Mouse (Mus musculus): ENCODE data around the gene Bend3. TPM values are rescaled to one million over a fixed set of nuclear protein-coding genes. Genes with fewer than 3 reads are reported as not detected.
"Not testable (repeated sequence)": the region's sequence is repeated elsewhere in the genome, so short reads cannot be mapped to it uniquely, and the experiment has no call there.

The Bend3 gene
- polyA plus RNA-seq, 1 experiment from 2014 or later: 7.7 TPM

DNA sequence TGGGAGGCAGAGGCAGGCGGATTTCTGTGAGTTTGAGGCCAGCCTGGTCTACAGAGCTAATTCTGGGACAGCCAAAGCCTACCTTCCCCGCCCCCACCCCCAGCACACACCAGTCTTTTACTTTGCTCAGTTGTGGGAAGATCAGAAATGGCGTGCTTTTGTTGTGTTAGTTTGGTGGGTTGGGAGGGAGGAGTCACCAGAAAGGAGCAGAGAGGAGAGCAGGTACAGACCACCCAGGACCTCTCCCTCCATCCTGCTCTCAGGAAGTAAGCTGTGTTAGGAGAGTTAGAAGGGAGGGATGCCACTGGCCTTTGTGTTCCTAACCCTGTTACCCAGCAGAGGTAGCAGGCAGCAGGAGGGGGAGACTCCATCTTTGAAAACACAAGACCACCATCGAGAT, 28.4 kb downstream of the Bend3 start:
- WGBS: 76% methylated on average over 4 of the region's 4 CpGs
- no peak overlapping the region for H3K4me3 ChIP-seq (ENCODE audit: low read depth, low read length)
- ATAC-seq (ENCODE audit: low FRiP score) (no peak), DNase-seq (ENCODE audit: low spot score, missing footprints) (no peak)
- H3K4me2 ChIP-seq: no peak overlapping the region
- H3K9me3 ChIP-seq (ENCODE audit: control insufficient read depth, low read length): no peaks in the 10 kb centered on the region
- H3K4me1 ChIP-seq (ENCODE audit: control insufficient read depth, insufficient read depth, low read length): no peaks in the 10 kb centered on the region
- peaks cover 20% of the 10 kb centered on the region for H3K36me3 ChIP-seq (ENCODE audit: control insufficient read depth, insufficient read depth, low read length)
- H3K27ac ChIP-seq (ENCODE audit: low read depth, low read length): no peak overlapping the region
- H3K27me3 ChIP-seq (ENCODE audit: control insufficient read depth, insufficient read depth, low read length): no peaks in the 10 kb centered on the region
- H3K9ac ChIP-seq (ENCODE audit: low read length): no peak overlapping the region

DNA sequence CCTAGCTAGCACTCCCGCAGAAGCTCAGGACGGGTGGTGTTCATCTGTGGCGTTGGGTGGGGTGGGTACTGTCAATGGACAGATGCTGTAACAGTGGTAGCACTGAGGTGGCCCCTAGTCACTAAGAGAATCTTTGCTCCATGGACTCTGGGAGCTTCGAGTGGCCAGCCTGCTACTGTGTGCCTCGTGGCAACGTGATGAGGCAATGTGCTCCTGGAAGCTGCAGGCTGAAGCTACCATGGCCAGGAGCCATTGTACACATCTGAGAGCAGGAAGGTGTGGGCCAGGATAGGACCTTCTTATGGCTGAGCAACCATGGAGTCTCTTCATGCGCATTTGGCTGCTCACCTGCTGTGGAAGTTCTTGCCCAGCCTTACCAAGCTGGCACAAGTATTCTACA, 30.6 kb downstream of the Bend3 start:
- H3K4me3 ChIP-seq (ENCODE audit: low read depth, low read length): no peak overlapping the region
- no peaks in the 10 kb centered on the region for H3K9me3 ChIP-seq (ENCODE audit: control insufficient read depth, low read length)
- H3K4me2 ChIP-seq: no peak overlapping the region
- peaks cover 18% of the 10 kb centered on the region for H3K36me3 ChIP-seq (ENCODE audit: control insufficient read depth, insufficient read depth, low read length)
- WGBS: 94% methylated on average over 7 of the region's 7 CpGs
- no peaks in the 10 kb centered on the region for H3K27me3 ChIP-seq (ENCODE audit: control insufficient read depth, insufficient read depth, low read length)
- H3K4me1 ChIP-seq (ENCODE audit: control insufficient read depth, insufficient read depth, low read length): no peaks in the 10 kb centered on the region
- no peak for DNase-seq (ENCODE audit: low spot score, missing footprints)
- no peak overlapping the region for H3K27ac ChIP-seq (ENCODE audit: low read depth, low read length)
- no peak overlapping the region for H3K9ac ChIP-seq (ENCODE audit: low read length)
- ATAC-seq (ENCODE audit: low FRiP score): no peak

DNA sequence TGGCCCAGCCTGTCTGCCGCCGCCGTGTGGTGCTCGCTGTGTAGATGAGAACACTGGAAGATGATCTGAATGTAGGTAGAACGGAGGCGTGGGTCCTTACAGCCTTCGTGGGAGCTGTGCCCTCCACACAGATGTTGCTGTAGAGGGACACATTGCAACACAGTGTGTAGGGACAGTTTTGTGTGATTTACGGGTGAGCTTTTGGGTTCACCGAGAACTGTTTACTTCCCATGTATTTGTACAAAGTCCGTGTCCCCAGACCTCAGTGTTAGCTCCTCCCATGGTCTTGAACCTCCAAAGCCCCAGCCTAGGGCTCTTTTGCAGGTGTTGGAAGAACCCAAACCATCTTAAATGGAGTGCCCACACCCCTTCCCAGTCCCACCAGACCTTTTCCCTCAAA, 34.3 kb downstream of the Bend3 start:
- no peak overlapping the region for H3K4me3 ChIP-seq (ENCODE audit: low read depth, low read length)
- H3K4me1 ChIP-seq (ENCODE audit: control insufficient read depth, insufficient read depth, low read length): no peaks in the 10 kb centered on the region
- H3K4me2 ChIP-seq: no peak overlapping the region
- no peak for ATAC-seq (ENCODE audit: low FRiP score)
- H3K9ac ChIP-seq (ENCODE audit: low read length): no peak overlapping the region
- H3K27ac ChIP-seq (ENCODE audit: low read depth, low read length): no peak overlapping the region
- no peaks in the 10 kb centered on the region for H3K27me3 ChIP-seq (ENCODE audit: control insufficient read depth, insufficient read depth, low read length)
- H3K36me3 ChIP-seq (ENCODE audit: control insufficient read depth, insufficient read depth, low read length): peaks cover 18% of the 10 kb centered on the region
- WGBS: 94% methylated on average over 10 of the region's 10 CpGs
- no peaks in the 10 kb centered on the region for H3K9me3 ChIP-seq (ENCODE audit: control insufficient read depth, low read length)
- no peak for DNase-seq (ENCODE audit: low spot score, missing footprints)

DNA sequence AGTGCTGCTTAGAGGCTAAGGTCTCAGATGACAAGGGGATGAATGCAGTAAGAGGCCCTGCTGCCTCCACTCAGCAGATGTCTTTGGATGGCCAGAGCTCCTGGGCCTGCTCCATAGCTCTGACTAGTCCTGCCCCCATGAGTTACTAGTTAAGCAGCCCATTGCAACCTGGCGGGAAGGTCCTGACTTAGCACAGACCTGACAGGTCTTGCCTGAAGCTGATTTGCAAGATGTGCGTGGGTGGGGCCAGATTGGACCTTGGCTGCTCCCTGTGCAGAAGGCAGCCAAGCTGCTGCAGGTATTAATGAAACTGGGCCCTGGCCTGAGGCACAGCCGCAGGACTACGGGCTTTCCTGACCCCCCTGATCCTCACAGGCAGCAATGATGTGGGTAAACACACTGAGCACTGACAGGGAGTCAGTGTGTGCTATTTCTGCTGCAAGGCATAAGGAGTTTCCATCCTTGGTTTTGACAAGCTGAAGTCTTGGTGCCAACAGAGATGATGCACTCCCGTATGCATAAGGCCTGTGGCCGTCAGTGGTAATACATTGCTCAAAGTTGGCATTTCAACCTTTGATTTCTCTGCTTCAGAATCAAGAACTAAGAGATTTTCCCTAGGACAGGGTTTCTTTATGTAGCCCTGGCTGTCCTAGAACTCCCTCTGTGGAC, 38.5 kb downstream of the Bend3 start:
- Histone ChIP-seq H3K27me3 (ENCODE audit: control insufficient read depth, insufficient read depth, low read length) (no peaks in the 10 kb centered on the region), H3K4me3 (ENCODE audit: low read depth, low read length) (no peak overlapping the region)
- no peak for ATAC-seq (ENCODE audit: low FRiP score)

DNA sequence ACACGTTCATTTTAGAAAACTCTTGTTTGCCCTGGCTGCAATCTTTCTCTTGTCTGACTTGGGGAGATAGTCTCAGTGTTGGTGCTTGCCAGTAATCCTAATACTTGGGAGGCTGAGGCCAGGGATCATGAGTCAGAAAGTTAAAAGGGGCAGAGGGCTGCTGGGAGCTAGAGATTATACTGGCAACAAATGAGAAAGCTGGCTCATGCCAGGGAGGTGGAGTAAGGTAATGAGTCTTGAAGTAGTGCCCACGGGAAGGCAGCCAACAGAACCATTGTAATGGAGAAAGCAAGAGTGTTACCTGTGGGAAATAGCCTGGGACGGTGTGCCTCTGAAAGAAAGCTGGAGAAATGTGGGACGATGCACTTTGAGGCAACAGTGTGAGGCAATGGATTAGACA, 39.2 kb downstream of the Bend3 start:
- no peak for DNase-seq (ENCODE audit: low spot score, missing footprints)
- H3K4me2 ChIP-seq: no peak overlapping the region
- no peaks in the 10 kb centered on the region for H3K27me3 ChIP-seq (ENCODE audit: control insufficient read depth, insufficient read depth, low read length)
- ATAC-seq (ENCODE audit: low FRiP score): no peak
- no peak overlapping the region for H3K27ac ChIP-seq (ENCODE audit: low read depth, low read length)
- no peaks in the 10 kb centered on the region for H3K36me3 ChIP-seq (ENCODE audit: control insufficient read depth, insufficient read depth, low read length)
- no peak overlapping the region for H3K9ac ChIP-seq (ENCODE audit: low read length)
- H3K9me3 ChIP-seq (ENCODE audit: control insufficient read depth, low read length): no peaks in the 10 kb centered on the region
- WGBS: 72% methylated on average over 4 of the region's 4 CpGs
- H3K4me3 ChIP-seq (ENCODE audit: low read depth, low read length): no peak overlapping the region
- no peaks in the 10 kb centered on the region for H3K4me1 ChIP-seq (ENCODE audit: control insufficient read depth, insufficient read depth, low read length)

More for the DNA sequence above, 38.5 kb downstream of the Bend3 start:
- Histone ChIP-seq H3K27ac (ENCODE audit: low read depth, low read length) (no peak overlapping the region), H3K36me3 (ENCODE audit: control insufficient read depth, insufficient read depth, low read length) (no peaks in the 10 kb centered on the region), H3K4me2 (no peak overlapping the region), H3K4me1 (ENCODE audit: control insufficient read depth, insufficient read depth, low read length) (no peaks in the 10 kb centered on the region), H3K9ac (ENCODE audit: low read length) (no peak overlapping the region), H3K9me3 (ENCODE audit: control insufficient read depth, low read length) (no peaks in the 10 kb centered on the region)
- no peak for DNase-seq (ENCODE audit: low spot score, missing footprints)
- 82% methylated on average over 6 of the region's 6 CpGs for WGBS

DNA sequence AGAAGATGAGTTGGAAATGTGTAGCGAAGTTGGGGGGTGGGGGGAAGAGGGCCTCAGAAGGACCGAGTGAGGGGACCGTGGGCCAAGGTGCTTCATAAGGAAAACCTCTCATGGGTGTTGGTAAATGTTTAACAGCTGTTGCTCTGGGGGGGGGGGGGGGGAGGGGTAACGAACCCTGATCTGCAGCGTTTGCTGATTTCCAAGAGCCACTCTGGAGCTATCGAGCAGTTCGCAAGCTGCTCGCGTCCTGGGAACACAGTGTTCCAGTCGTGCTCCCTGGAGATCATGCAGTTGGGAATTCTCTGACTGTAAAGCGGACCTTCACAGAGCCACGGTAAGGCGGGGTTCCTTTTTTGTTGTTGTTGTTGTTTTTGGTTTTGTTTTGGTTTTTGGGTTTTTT, 39.7 kb downstream of the Bend3 start:
- WGBS: 84% methylated on average over 13 of the region's 13 CpGs
- no peaks in the 10 kb centered on the region for H3K4me1 ChIP-seq (ENCODE audit: control insufficient read depth, insufficient read depth, low read length)
- H3K36me3 ChIP-seq (ENCODE audit: control insufficient read depth, insufficient read depth, low read length): no peaks in the 10 kb centered on the region
- H3K27me3 ChIP-seq (ENCODE audit: control insufficient read depth, insufficient read depth, low read length): no peaks in the 10 kb centered on the region
- H3K27ac ChIP-seq (ENCODE audit: low read depth, low read length): no peak overlapping the region
- no peak overlapping the region for H3K4me3 ChIP-seq (ENCODE audit: low read depth, low read length)
- no peak overlapping the region for H3K4me2 ChIP-seq
- DNase-seq (ENCODE audit: low spot score, missing footprints): no peak
- no peak overlapping the region for H3K9ac ChIP-seq (ENCODE audit: low read length)
- H3K9me3 ChIP-seq (ENCODE audit: control insufficient read depth, low read length): no peaks in the 10 kb centered on the region
- no peak for ATAC-seq (ENCODE audit: low FRiP score)

DNA sequence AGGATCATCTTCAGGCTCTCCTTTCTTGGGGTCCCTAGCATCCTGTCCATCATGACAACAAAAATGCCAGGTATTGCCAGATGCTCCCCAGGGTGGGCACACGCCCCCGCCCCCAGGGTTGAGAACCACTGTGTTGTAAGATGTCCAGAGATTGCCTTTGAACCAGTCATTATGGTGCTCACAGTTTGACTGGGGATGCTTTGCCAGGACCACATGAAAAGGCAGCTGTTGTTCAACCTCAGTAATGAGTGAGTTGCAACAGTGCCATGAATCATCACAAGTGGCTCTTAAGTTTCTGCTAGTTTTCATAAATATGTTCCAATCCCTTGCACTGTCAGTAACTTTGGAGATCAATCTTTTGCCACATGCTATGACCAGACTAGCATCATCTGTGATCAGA, 41.3 kb downstream of the Bend3 start:
- no peak overlapping the region for H3K9ac ChIP-seq (ENCODE audit: low read length)
- H3K9me3 ChIP-seq (ENCODE audit: control insufficient read depth, low read length): no peaks in the 10 kb centered on the region
- H3K36me3 ChIP-seq (ENCODE audit: control insufficient read depth, insufficient read depth, low read length): no peaks in the 10 kb centered on the region; the same call in 1 of the 2 replicates
- no peak for DNase-seq (ENCODE audit: low spot score, missing footprints)
- H3K4me3 ChIP-seq (ENCODE audit: low read depth, low read length): no peak overlapping the region
- no peak overlapping the region for H3K27ac ChIP-seq (ENCODE audit: low read depth, low read length)
- 98% methylated on average over 2 of the region's 2 CpGs for WGBS
- no peak for ATAC-seq (ENCODE audit: low FRiP score)
- H3K27me3 ChIP-seq (ENCODE audit: control insufficient read depth, insufficient read depth, low read length): no peaks in the 10 kb centered on the region
- no peak overlapping the region for H3K4me2 ChIP-seq
- H3K4me1 ChIP-seq (ENCODE audit: control insufficient read depth, insufficient read depth, low read length): no peaks in the 10 kb centered on the region

DNA sequence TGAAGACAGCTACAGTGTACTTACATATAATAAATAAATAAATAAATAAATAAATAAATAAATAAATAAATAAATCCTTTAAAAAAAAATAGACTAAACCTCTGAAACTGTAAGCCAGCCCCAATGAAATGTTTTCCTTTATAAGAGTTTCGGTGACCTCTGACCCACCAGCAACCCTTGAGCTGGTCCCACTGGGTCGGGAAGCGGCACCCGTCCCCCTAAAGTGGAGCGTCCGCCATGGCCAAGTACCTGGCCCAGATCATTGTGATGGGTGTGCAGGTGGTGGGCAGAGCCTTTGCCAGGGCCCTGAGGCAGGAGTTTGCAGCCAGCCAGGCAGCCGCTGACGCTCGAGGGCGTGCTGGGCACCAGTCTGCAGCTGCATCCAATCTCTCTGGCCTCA, 45.3 kb downstream of the Bend3 start, which contains the start of gene Gm9803:
Gene Gm9803 (plus strand): TSS at position 154 of the 400 bp plus-strand sequence.
- WGBS: 94% methylated on average over 10 of the region's 10 CpGs
- peaks cover 17% of the 10 kb centered on the region for H3K4me1 ChIP-seq (ENCODE audit: control insufficient read depth, insufficient read depth, low read length)

DNA sequence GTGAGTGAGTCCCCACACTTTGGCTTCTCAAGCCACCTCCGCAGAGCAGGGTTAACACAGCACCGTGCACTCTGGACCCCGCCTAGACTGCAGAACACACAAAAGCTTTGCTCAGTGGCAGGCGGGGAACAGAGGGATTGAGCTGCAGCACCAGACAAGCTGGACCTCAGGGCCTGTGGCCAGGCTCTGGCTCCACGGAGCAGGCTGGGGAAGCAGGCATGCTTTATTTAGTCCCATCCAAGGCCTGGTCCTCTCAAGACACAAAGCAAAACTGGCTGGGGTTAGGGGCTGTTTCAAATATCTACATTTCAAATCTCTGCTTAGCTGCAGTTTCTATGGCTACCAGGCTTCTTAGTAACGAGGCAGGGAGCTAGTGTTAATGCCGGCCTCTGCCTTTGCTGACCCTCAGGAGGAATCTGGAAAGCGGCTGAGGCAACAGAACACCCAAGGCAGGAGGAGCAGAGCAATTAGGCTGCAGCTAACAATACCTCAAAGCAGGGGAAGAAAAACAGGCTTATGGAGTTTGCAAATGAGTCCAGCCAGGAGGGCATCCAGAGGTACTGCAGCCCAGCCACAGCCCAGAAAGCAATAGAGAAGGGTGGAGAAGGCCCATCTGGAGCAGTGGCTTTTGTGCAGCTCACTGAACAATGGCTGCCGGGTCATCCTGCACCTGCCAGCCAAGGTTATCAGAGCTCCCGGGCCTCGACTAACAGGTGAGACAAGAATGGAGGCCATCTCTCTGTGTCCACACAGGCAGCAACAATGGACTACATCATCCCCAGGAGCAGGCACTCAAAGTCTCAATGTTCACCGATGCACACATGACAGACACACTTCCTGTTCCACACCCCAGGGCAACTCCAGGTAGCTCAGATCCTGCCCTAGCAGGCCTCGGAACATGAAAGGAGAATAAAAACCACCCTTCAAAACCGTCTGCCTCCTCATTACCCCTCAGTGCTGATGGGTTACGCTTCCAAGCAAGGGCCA, 48.9 kb downstream of the Bend3 start:
- 26% methylated on average over 15 of the region's 15 CpGs for WGBS
- peaks cover 5% of the 10 kb centered on the region for H3K36me3 ChIP-seq (ENCODE audit: control insufficient read depth, insufficient read depth, low read length)
- DNase-seq (ENCODE audit: low spot score, missing footprints) (peak; percentile 95), ATAC-seq (ENCODE audit: low FRiP score) (peak; percentile 89)
- H3K27me3 ChIP-seq (ENCODE audit: control insufficient read depth, insufficient read depth, low read length): no peaks in the 10 kb centered on the region
- no peak overlapping the region for H3K4me2 ChIP-seq
- no peaks in the 10 kb centered on the region for H3K9me3 ChIP-seq (ENCODE audit: control insufficient read depth, low read length)
- peak overlapping the region; percentile 57 for H3K9ac ChIP-seq (ENCODE audit: low read length)
- peaks cover 17% of the 10 kb centered on the region for H3K4me1 ChIP-seq (ENCODE audit: control insufficient read depth, insufficient read depth, low read length)
- peak overlapping the region; percentile 96 for H3K27ac ChIP-seq (ENCODE audit: low read depth, low read length)
- H3K4me3 ChIP-seq (ENCODE audit: low read depth, low read length): no peak overlapping the region

More for the DNA sequence above, 45.3 kb downstream of the Bend3 start, which contains the start of gene Gm9803:
- H3K27me3 ChIP-seq (ENCODE audit: control insufficient read depth, insufficient read depth, low read length); H3K4me2 ChIP-seq; ATAC-seq (ENCODE audit: low FRiP score); H3K9me3 ChIP-seq (ENCODE audit: control insufficient read depth, low read length); H3K4me3 ChIP-seq (ENCODE audit: low read depth, low read length); H3K9ac ChIP-seq (ENCODE audit: low read length); DNase-seq (ENCODE audit: low spot score, missing footprints); H3K27ac ChIP-seq (ENCODE audit: low read depth, low read length); H3K36me3 ChIP-seq (ENCODE audit: control insufficient read depth, insufficient read depth, low read length): not testable (repeated sequence)
